Mouse (Mus musculus): ENCODE results near the gene Ctbp2. TPM values are rescaled to one million over a fixed set of nuclear protein-coding genes. Genes with fewer than 3 reads are reported as not detected.
"Not testable (repeated sequence)": the region's sequence is repeated elsewhere in the genome, so short reads cannot be mapped to it uniquely, and the experiment has no call there.

The Ctbp2 gene
- polyA plus RNA-seq, 1 experiment, result 48.7 TPM

- no peak for DNase-seq (ENCODE audit: low read depth)
Measured at GRCm38 (mm10) chr7:133120221-133120751, 3.9 kb downstream of the Ctbp2 start.

GRCm38 (mm10) chr7:133117815-133118214 is 6.3 kb downstream of the Ctbp2 start:
- no peak for DNase-seq (ENCODE audit: low read depth)

GRCm38 (mm10) chr7:133116542-133116941 is 7.6 kb downstream of the Ctbp2 start:
- no peak for DNase-seq (ENCODE audit: low read depth)

GRCm38 (mm10) chr7:133115886-133116285 is 8.3 kb downstream of the Ctbp2 start:
- no peak for DNase-seq (ENCODE audit: low read depth)

GRCm38 (mm10) chr7:133114847-133115470 is 9.2 kb downstream of the Ctbp2 start:
- no peak for DNase-seq (ENCODE audit: low read depth)

DNA sequence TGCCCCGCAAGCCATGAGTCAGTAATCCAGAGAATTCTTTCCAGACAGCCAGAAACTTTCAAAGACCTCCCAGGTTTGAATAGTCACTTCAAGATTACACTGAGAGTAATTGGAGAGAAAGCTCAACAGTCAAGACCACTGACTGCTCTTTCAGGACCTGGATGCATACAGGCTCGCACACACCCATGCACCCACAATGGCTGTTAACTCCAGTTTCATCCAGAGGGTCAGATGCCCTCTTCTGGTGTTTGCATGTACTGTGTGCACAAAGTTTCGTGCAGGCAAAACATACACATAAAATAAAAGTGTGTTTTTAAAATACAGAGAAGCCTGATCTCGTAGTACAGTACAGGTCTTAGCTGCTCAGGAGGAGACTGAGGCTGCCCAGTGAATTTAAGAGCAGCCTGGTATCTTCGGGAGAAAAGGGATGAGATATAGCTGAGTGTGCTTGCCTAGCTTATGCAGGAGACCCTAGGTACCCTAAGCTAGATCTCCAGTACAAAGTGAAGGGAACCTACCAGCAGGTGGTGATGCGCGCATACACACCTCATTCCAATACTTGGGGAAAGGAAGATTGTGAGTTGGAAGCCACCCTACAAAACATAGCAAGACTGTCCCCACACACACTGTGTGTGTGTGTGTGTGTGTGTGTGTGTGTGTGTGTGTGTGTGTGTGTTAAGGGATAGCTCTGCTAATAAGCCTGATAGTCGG is 10.8 kb downstream of the Ctbp2 start:
- no peak for DNase-seq (ENCODE audit: low read depth)

DNA sequence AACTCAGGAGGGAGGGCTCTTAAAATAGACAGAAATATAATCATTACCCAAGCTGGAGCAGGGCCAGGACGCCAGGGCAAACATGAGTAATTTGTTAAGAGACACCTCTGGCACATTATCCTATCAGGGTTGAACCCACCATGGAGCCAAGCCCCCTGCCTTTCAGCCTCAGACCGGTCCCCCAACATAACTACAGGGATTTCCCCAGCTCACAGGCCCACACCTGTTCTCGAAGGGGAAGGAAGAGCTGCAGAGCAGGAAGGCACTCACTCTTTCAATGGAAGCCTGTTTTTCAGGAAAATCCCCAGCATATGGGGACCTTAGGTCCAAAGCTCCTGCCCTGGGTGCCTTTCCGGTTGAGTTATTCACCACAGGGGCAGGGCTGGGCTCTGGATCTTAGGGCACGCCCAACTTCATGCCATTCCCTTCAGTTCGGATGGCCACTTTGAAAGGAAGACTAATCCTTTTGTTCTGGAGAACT is 11.8 kb downstream of the Ctbp2 start:
- DNase-seq (ENCODE audit: low read depth), result no peak

DNA sequence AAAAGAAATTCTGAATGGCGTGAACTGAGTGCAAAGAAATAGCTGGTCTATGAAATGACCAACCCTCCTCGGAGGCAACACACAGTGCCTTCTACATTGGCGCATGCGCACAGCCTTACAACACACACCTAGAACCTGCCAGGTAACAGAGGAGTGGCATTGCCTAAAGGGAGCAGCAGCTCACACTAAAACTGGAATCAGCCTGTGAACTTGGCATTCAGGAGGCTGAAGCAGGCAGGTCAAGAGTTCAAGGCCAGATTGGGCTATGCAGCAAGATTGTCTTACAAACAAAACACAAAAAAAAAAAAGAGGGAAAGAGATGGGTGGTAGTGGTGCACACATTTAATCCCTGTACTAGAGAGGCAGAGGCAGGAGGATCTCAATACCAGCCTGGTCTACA is 14.7 kb downstream of the Ctbp2 start:
- no peak for DNase-seq (ENCODE audit: low read depth)

DNA sequence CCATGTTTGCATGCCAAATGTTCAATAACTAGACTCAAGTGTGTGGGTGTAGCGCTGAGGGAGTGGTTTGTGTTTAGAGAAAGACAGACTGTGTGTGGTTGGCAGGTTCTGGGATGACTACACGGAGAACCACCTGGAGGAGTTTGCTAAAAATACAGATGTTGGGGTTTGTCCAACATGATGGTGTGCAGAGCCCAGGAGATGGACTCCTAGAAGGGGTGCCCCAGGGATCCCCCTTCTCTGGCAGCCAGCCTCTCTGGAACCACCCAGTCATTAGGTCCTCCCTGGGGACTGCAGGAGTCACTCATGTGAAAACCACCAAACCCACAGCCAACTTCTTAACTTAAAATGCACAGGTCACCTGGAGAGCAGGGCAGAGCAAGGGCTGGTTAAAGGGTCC is 15.5 kb downstream of the Ctbp2 start:
- no peak for DNase-seq (ENCODE audit: low read depth)

- DNase-seq (ENCODE audit: low read depth), result no peak
Measured at GRCm38 (mm10) chr7:133102578-133102977, 21.6 kb downstream of the Ctbp2 start.

GRCm38 (mm10) chr7:133101070-133101469 is 23.1 kb downstream of the Ctbp2 start:
- DNase-seq (ENCODE audit: low read depth), result no peak

DNA sequence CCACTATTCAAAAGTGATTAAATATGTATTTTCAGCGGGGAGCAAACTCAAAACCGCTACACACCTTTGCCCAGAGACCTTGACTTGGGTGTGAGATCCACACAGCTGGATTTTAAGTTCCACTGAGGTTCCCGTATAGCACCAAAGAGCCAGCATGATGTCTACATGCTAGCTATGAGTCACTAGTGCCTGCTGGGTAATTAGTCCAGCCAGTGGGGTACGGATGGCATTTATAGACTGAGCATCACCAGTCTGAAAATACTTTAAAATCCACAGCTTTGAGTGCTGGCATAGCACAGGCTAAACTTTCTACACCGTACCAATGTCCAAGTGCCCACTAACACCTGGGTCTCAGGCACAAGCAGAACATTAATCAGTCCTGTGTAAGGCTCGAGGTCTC is 24.0 kb downstream of the Ctbp2 start:
- no peak for DNase-seq (ENCODE audit: low read depth)

DNA sequence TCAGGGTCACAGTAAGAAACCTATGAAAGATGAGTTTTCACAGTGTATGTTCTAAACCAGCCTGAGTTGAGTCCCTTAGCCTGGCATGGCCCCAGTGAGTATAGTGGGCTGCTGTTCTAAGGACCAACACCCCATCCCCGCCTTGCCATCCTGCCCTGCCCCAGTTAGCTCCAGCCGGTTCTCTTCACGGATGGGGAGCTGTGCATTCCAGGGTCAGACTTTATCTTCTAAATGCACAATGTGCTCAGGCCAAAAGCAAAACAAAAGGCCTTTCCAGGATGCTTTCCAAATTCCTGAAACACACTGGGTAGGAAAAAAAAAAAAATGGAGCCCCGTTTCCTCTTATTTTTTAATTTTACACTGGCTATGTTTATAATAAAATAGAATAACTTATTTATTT is 24.9 kb downstream of the Ctbp2 start:
- DNase-seq (ENCODE audit: low read depth), result no peak

DNA sequence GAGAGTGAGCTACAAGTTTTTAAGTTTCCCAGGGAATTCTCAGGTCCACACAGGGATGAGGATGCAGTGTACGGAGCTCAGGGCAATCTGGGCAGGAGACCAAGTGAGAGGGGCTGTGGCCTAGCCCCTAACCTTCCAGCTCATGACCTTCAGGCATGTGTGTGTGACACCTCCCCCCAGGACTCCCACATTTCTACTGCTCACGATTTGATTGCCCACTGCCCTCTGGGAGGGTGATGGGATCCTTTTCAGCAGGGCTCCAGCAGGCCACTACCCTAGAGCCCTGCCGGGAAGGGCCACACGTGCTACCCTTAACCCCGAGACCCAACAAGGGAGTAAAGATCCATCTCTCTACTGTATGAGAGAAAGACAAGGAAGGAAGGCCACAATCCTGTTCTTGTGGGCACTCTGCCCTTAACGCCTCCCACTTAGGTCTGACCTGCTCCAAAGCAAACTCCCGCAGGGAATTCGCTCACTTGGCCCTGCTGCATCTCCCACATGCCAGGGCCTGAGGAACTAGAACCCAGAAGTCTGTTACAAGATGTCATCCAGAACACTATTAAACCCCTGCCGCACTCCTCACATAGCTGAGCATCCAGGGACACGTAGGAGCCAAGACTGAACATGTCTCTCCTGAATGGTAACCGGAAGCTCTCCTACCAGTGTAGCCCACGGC is 25.9 kb downstream of the Ctbp2 start:
- peak; percentile 96 for DNase-seq (ENCODE audit: low read depth)

- DNase-seq (ENCODE audit: low read depth), result not testable (repeated sequence)
Measured at GRCm38 (mm10) chr7:133095610-133096009, 28.5 kb downstream of the Ctbp2 start.

DNA sequence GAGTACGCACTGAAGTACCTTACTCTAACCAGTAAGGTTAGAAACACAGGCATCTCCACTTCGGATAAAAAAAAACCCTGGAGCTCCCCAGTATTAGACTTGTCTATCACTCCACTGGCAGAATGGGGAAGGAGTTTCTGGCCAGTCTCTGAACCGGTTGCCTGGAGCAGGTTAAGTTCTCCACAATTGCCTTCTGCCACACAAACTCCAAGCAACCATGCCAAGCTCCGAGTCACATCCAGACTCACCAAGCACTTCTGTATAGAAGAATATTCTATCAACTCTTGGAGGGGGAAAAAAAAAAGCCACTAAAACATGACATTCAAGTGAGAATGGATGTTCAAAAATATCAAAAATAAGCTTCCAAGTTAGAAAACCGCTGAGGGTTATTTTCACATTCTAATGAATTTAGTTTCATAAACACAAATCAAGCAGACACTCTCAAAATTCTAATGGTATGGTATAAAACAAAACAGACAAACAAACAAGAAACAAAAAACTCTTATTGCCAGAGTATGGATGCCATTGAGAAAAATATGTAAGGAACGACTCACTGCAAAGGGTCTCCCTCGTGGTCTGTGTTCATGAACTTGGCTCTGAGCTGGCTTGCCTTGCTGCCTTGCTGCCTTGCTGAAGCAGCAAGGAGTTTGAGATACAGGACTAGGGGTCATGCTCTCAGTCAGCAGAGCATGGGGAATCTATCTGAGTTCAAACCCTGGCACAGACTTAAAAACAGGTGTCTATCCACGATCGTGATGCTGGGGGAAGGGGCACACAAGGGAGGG is 29.3 kb downstream of the Ctbp2 start:
- DNase-seq (ENCODE audit: low read depth), result no peak

GRCm38 (mm10) chr7:133094161-133094560 is 30.0 kb downstream of the Ctbp2 start:
- no peak for DNase-seq (ENCODE audit: low read depth)

GRCm38 (mm10) chr7:133093731-133094130 is 30.4 kb downstream of the Ctbp2 start:
- no peak for DNase-seq (ENCODE audit: low read depth)

DNA sequence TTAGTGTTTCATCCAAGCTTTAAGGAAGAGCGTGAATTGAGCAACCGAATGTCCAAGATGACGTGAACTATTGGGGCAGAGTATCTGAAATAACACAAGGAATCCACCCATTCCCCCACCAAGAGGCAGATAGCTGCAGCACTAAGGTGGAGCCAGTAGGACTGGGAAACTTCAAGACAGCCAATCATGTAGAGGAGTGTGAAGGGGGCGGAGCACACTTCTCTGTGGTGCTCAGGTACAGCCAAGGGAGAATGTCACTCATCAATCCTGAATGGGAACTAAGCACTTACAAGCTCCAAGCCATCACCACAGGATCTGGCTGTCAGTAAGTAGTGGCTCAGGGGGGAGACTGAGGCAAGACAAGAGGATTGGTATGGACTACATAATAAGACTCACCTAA is 33.5 kb downstream of the Ctbp2 start:
- no peak for DNase-seq (ENCODE audit: low read depth)

GRCm38 (mm10) chr7:133089621-133090260 is 34.4 kb downstream of the Ctbp2 start:
- DNase-seq (ENCODE audit: low read depth), result no peak

GRCm38 (mm10) chr7:133088830-133089261 is 35.3 kb downstream of the Ctbp2 start:
- no peak for DNase-seq (ENCODE audit: low read depth)

All from gonadal fat pad, adult 2 months (tissue).